Comparison of ENCODE assay signal across 7 mouse cellular contexts in the genomic region with DNA sequence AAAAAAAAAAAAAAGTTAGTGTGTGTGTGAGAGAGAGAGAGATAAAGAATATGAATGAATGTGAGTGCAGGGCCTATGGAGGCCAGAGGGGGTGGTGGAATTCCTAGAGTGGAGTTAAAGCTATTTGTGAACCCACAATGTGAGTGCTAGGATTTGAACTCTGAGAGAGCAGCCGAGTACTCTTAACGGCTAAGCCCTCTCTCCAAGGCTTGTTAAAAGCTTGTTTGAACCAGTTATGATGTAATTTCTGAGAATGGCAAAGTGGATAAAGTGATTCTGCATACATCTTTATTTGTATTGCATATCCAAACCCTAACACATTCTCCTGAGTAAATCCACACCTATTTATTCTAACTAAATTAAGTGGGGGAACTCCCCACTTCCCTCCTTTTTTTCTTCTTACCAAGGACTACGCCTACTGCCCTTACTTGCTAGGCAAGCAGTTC. TPM values are rescaled to one million over a fixed set of nuclear protein-coding genes. Genes with fewer than 3 reads are reported as not detected.
DNase-seq lines count a peak whose midpoint lies in the region; ATAC-seq and TF ChIP-seq lines count a peak whose summit lies in the region.

No protein-coding gene starts in this region.

- TF ChIP-seq CTCF in CH12.LX (conservative IDR thresholded peaks at IDR 0.05 in 1 of 2, IDR thresholded peaks at IDR 0.05 in 1 of 2; ENCODE audit: low read depth in 2 of 2, low read length in 2 of 2): no peak

- H3K4me3 ChIP-seq in CH12.LX (replicated peaks in 1 of 3; ENCODE audit: low read depth in 2 of 3, low read length in 2 of 3, poor library complexity in 1 of 3) (peak overlapping the region; percentile 69 to 90 (median 85)), ES-E14 (ENCODE audit: insufficient read depth in 1 of 2, low read depth in 1 of 2, low read length in 2 of 2, poor library complexity in 1 of 2, severe bottlenecking in 1 of 2) (peak overlapping the region; percentile 90 to 95)
- H3K4me3 ChIP-seq in hindbrain, embryonic 13.5 days: peak overlapping the region; percentile 93

- DNase-seq in CH12.LX (ENCODE audit: extremely low read depth) (no peak), ES-E14 (ENCODE audit: low read depth, low spot score) (no peak)
- peak; percentile 62 for DNase-seq in lung, postnatal 36 days
- no peak for DNase-seq in ovary, postnatal 36 days (ENCODE audit: low spot score)
- DNase-seq in right cerebral cortex, postnatal 36 days (ENCODE audit: low spot score in 2 of 2): no peak
- no peak for DNase-seq in urinary bladder, adult 18-20 months (ENCODE audit: low spot score in 2 of 2)

- peaks cover 4 to 45% of the 10 kb centered on the region in 2 experiments; a peak in 3 of 4 replicates for H3K4me1 ChIP-seq in CH12.LX (ENCODE audit: control insufficient read depth in 1 of 2, insufficient read depth in 2 of 2)
- peaks cover 0 to 4% of the 10 kb centered on the region in 2 experiments; a peak in 1 of 4 replicates for H3K4me1 ChIP-seq in ES-E14 (ENCODE audit: control insufficient read depth in 2 of 2, insufficient read depth in 2 of 2, low read length in 2 of 2, poor library complexity in 1 of 2)
- H3K4me1 ChIP-seq in hindbrain, embryonic 13.5 days (replicated peaks): peaks cover 21% of the 10 kb centered on the region

- H3K79me2 ChIP-seq in CH12.LX (replicated peaks; ENCODE audit: control insufficient read depth, extremely low read depth, insufficient read depth, poor library complexity, severe bottlenecking): peaks cover 56% of the 10 kb centered on the region

- H3K27ac ChIP-seq in CH12.LX (ENCODE audit: insufficient read depth, low read depth) (no peak overlapping the region), ES-E14 (ENCODE audit: insufficient read depth, low read depth, low read length, poor library complexity, severe bottlenecking) (no peak overlapping the region)
- H3K27ac ChIP-seq in hindbrain, embryonic 13.5 days: no peak overlapping the region

- H3K27me3 ChIP-seq in CH12.LX (replicated peaks): no peaks in the 10 kb centered on the region
- H3K27me3 ChIP-seq in hindbrain, embryonic 13.5 days: peaks cover 18% of the 10 kb centered on the region

- no peaks in the 10 kb centered on the region for H3K9me3 ChIP-seq in CH12.LX (replicated peaks; ENCODE audit: low read length)
- H3K9me3 ChIP-seq in ES-E14 (ENCODE audit: control insufficient read depth, insufficient read depth, low read depth, low read length): no peaks in the 10 kb centered on the region
- no peaks in the 10 kb centered on the region for H3K9me3 ChIP-seq in hindbrain, embryonic 13.5 days

- TF ChIP-seq RAD21 in CH12.LX (IDR thresholded peaks at IDR 0.05; ENCODE audit: low read depth, low read length): no peak

- dilution Hi-C loops in CH12.LX (cut with MboI; ENCODE audit: extremely low pct_ligation_motif_present, extremely low pct_unique_long_range_greater_than_20kb, low sequenced_read_pairs): no loop called here

- in situ Hi-C loops in CH12.LX (cut with MboI; ENCODE audit: low pct_ligation_motif_present, low pct_unique_long_range_greater_than_20kb, low sequenced_read_pairs): no loop called here
- in situ Hi-C loops in ES-E14 (cut with MboI; ENCODE audit: low sequenced_read_pairs in 2 of 2, unreplicated experiment in 2 of 2): loop anchor here in 1 of 2 experiments (25.0 kb wide), 1 partner anchor 755 kb away; no protein-coding TSS in a partner anchor

- TF ChIP-seq POLR2A in CH12.LX (IDR thresholded peaks at IDR 0.05; ENCODE audit: low read depth, low read length): no peak

- WGBS in hindbrain, embryonic 13.5 days: 79% methylated on average over 3 of the region's 3 CpGs

- H3K9ac ChIP-seq in CH12.LX (ENCODE audit: insufficient read depth, low read depth) (peak overlapping the region; percentile 80), ES-E14 (ENCODE audit: insufficient read depth, low read depth, low read length, poor library complexity, severe bottlenecking) (peak overlapping the region; percentile 93; the same call in 1 of the 2 replicates)
- peak overlapping the region; percentile 96 for H3K9ac ChIP-seq in hindbrain, embryonic 13.5 days

- no peak for TF ChIP-seq EP300 in CH12.LX (IDR thresholded peaks at IDR 0.05; ENCODE audit: low read length)

- ATAC-seq in hindbrain, embryonic 13.5 days (ENCODE audit: low FRiP score): no peak

- H3K4me2 ChIP-seq in CH12.LX (ENCODE audit: insufficient read depth, low read depth, poor library complexity, severe bottlenecking): peak overlapping the region; percentile 100
- peak overlapping the region; percentile 84 for H3K4me2 ChIP-seq in hindbrain, embryonic 13.5 days

- H3K36me3 ChIP-seq in CH12.LX (replicated peaks in 1 of 2; ENCODE audit: control insufficient read depth in 1 of 2, insufficient read depth in 1 of 2, low read length in 1 of 2) (peaks cover 7 to 23% of the 10 kb centered on the region in 2 experiments), ES-E14 (ENCODE audit: control insufficient read depth, insufficient read depth, low read length, poor library complexity, severe bottlenecking) (0 out of 2 replicates have a peak, but pooled peaks cover 2% of the 10 kb centered on the region)
- H3K36me3 ChIP-seq in hindbrain, embryonic 13.5 days: peaks cover 9% of the 10 kb centered on the region

TF ChIP-seq in CH12.LX, 34 proteins besides CTCF, POLR2A, EP300 and RAD21 (continues in another document):
- TF ChIP-seq JUN (IDR thresholded peaks at IDR 0.05; ENCODE audit: insufficient read depth, low read depth, low read length) (no peak), USF2 (conservative IDR thresholded peaks at IDR 0.05; ENCODE audit: low read depth, low read length) (no peak), MAFK (IDR thresholded peaks at IDR 0.05; ENCODE audit: insufficient replicate concordance, low read length) (no peak), ZMIZ1 (IDR thresholded peaks at IDR 0.05; ENCODE audit: low read depth, low read length) (no peak), BHLHE40 (IDR thresholded peaks at IDR 0.05; ENCODE audit: low read depth, low read length) (no peak), UBTF (IDR thresholded peaks at IDR 0.05; ENCODE audit: low read depth, low read length) (no peak), JUND (conservative IDR thresholded peaks at IDR 0.05; ENCODE audit: low read depth, low read length) (no peak), POLR2AphosphoS2 (IDR thresholded peaks at IDR 0.05; ENCODE audit: low read depth, low read length) (no peak), MAX (IDR thresholded peaks at IDR 0.05; ENCODE audit: low read length) (no peak), USF1 (IDR thresholded peaks at IDR 0.05; ENCODE audit: low read depth, low read length) (no peak), ZNF384 (IDR thresholded peaks at IDR 0.05; ENCODE audit: low read depth, low read length) (no peak; the same call in 1 of the 2 replicates), ZKSCAN1 (IDR thresholded peaks at IDR 0.05; ENCODE audit: borderline replicate concordance, low read depth, low read length) (no peak), ELF1 (IDR thresholded peaks at IDR 0.05; ENCODE audit: low read depth, low read length) (no peak)

TF ChIP-seq in ES-E14, 5 proteins besides CTCF, POLR2A, EP300 and RAD21:
- TF ChIP-seq HCFC1 (IDR thresholded peaks at IDR 0.05; ENCODE audit: borderline replicate concordance, insufficient read depth, low read length) (no peak), ZC3H11A (IDR thresholded peaks at IDR 0.05; ENCODE audit: borderline replicate concordance, low read depth, low read length) (no peak), MAFK (IDR thresholded peaks at IDR 0.05; ENCODE audit: insufficient read depth, low read depth, low read length) (no peak), ZNF384 (IDR thresholded peaks at IDR 0.05; ENCODE audit: low read depth, low read length) (no peak), CHD2 (IDR thresholded peaks at IDR 0.05; ENCODE audit: low read depth, low read length) (no peak)

RNA-seq across cellular contexts. Expression of gene Utp11, which starts 1.0 kb away (rescaled TPM):
- total RNA-seq in CH12.LX (2012; rRNA removed): 52.7 and 63.2 TPM in 2 replicates
- 78.1 and 84.4 TPM in 2 replicates for total RNA-seq in CH12.LX (2014; rRNA removed)
- 102 and 107 TPM in 2 replicates for polyA plus RNA-seq in CH12.LX (2012; ENCODE audit: insufficient read length, low read depth)
- total RNA-seq in ES-E14 (2012; rRNA removed): 29.2 and 39.7 TPM in 2 replicates
- polyA plus RNA-seq in hindbrain, embryonic 13.5 days (2015; fragmentation: Nextera tagmentation; extraction: Ambion mirVana): 45.1 and 47.9 TPM in 2 replicates

RNA-seq across cellular contexts. Expression of gene Fhl3, which starts 8.1 kb away (rescaled TPM):
- total RNA-seq in CH12.LX (2012; rRNA removed) (10.4 and 10.8 TPM in 2 replicates), CH12.LX (2014; rRNA removed) (3.6 and 4.1 TPM in 2 replicates), ES-E14 (2012; rRNA removed) (7.5 and 13.7 TPM in 2 replicates)
- 14.8 and 20.8 TPM in 2 replicates for polyA plus RNA-seq in CH12.LX (2012; ENCODE audit: insufficient read length, low read depth)
- 2.7 and 2.9 TPM in 2 replicates for polyA plus RNA-seq in hindbrain, embryonic 13.5 days (2015; fragmentation: Nextera tagmentation; extraction: Ambion mirVana)

RNA-seq across cellular contexts. Expression of gene Sf3a3, which starts 22.1 kb away (rescaled TPM):
- total RNA-seq in CH12.LX (2012; rRNA removed) (100 and 129 TPM in 2 replicates), CH12.LX (2014; rRNA removed) (122 and 146 TPM in 2 replicates), ES-E14 (2012; rRNA removed) (91.6 and 117 TPM in 2 replicates)
- polyA plus RNA-seq in CH12.LX (2012; ENCODE audit: insufficient read length, low read depth): 134 and 156 TPM in 2 replicates
- polyA plus RNA-seq in hindbrain, embryonic 13.5 days (2015; fragmentation: Nextera tagmentation; extraction: Ambion mirVana): 112 and 119 TPM in 2 replicates

RNA-seq across cellular contexts. Expression of gene Pou3f1, which starts 35.8 kb away (rescaled TPM):
- not detected in 2 replicates for total RNA-seq in CH12.LX (2012; rRNA removed)
- not detected in 2 replicates for total RNA-seq in CH12.LX (2014; rRNA removed)
- not detected in 2 replicates for polyA plus RNA-seq in CH12.LX (2012; ENCODE audit: insufficient read length, low read depth)
- 6.2 and 9.5 TPM in 2 replicates for total RNA-seq in ES-E14 (2012; rRNA removed)
- 9.5 and 11.4 TPM in 2 replicates for polyA plus RNA-seq in hindbrain, embryonic 13.5 days (2015; fragmentation: Nextera tagmentation; extraction: Ambion mirVana)

RNA-seq across cellular contexts. Expression of gene Inpp5b, which starts 49.2 kb away (rescaled TPM):
- total RNA-seq in CH12.LX (2012; rRNA removed) (25.9 and 26.2 TPM in 2 replicates), CH12.LX (2014; rRNA removed) (30.2 and 34.0 TPM in 2 replicates), ES-E14 (2012; rRNA removed) (12.6 and 14.0 TPM in 2 replicates)
- polyA plus RNA-seq in CH12.LX (2012; ENCODE audit: insufficient read length, low read depth): 21.1 and 25.6 TPM in 2 replicates
- 22.1 and 24.5 TPM in 2 replicates for polyA plus RNA-seq in hindbrain, embryonic 13.5 days (2015; fragmentation: Nextera tagmentation; extraction: Ambion mirVana)
